In the genomic region with DNA sequence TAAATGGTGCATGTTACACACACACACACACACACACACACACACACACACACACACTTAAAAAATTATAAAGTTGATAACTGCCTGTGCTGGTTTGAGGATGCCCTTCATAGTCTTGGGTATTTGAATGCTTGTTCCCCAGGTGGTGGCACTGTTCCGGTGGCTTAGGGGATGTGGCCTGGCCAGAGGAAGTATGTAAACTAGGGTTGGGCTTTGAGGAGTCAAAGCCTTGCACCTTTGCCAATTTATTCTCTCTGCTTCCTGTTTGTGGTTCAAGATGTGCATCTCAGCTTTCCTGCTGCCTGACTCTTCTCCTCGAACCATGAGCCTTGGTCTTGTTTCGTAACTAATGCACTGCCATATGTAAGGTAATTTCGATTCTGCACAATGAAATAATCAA, we compare ENCODE assay signal across 19 mouse cellular contexts.
DNase-seq lines count a peak whose midpoint lies in the region; ATAC-seq and TF ChIP-seq lines count a peak whose summit lies in the region.
"Had no signal": no experiment of that assay in that cellular context is flagged by ENCODE, and none has a peak within 500 bp of the region (broad histone marks: within the 10 kb centered on the region; RNA-seq: fewer than 3 reads in every experiment).

No protein-coding gene starts in this region.

- H3K27ac ChIP-seq in intestine, postnatal 0 days (ENCODE audit: low read depth, low read length) = no peak overlapping the region
- H3K27ac ChIP-seq in intestine, embryonic 15.5 days = no peak overlapping the region
- H3K27ac ChIP-seq in bone marrow, adult 2 months (ENCODE audit: control insufficient read depth, insufficient read depth, low read depth, low read length, poor library complexity) = no peak overlapping the region
- no peak overlapping the region for H3K27ac ChIP-seq in stomach, postnatal 0 days (replicated peaks)
- H3K27ac ChIP-seq: embryonic facial prominence, embryonic 10.5 days; gastrocnemius, adult 2 months; layer of hippocampus, adult 2 months; midbrain, embryonic 13.5 days had no signal

- no peaks in the 10 kb centered on the region for H3K27me3 ChIP-seq in intestine, postnatal 0 days (replicated peaks; ENCODE audit: control insufficient read depth, insufficient read depth, low read length)
- no peaks in the 10 kb centered on the region for H3K27me3 ChIP-seq in intestine, embryonic 15.5 days (replicated peaks)
- H3K27me3 ChIP-seq in stomach, postnatal 0 days (ENCODE audit: control insufficient read depth, insufficient read depth, low read length) = no peaks in the 10 kb centered on the region
- H3K27me3 ChIP-seq: midbrain, embryonic 13.5 days had no signal

- DNase-seq in 416B (ENCODE audit: low read depth) = peak; percentile 94
- DNase-seq in stomach, postnatal 0 days (ENCODE audit: low spot score) = no peak
- DNase-seq in left cerebral cortex, postnatal 4 days = no peak
- no peak for DNase-seq in spleen, adult 12 weeks (ENCODE audit: low spot score)
- no peak for DNase-seq in urinary bladder, adult 18-20 months (ENCODE audit: low spot score in 2 of 2)
- DNase-seq: adrenal gland, postnatal 36 days; cerebellum, postnatal 25 days; forebrain, postnatal 0 days; gastrocnemius, adult 2 months; lung, postnatal 14 days; right cerebral cortex, postnatal 4 days had no signal

- H3K36me3 ChIP-seq in intestine, postnatal 0 days (ENCODE audit: control insufficient read depth, insufficient read depth) = 0 out of 2 replicates have a peak, but pooled peaks cover 3% of the 10 kb centered on the region
- no peaks in the 10 kb centered on the region for H3K36me3 ChIP-seq in intestine, embryonic 15.5 days
- no peaks in the 10 kb centered on the region for H3K36me3 ChIP-seq in stomach, postnatal 0 days (ENCODE audit: control insufficient read depth, insufficient read depth, low read length)
- H3K36me3 ChIP-seq: midbrain, embryonic 13.5 days had no signal

- WGBS in intestine, postnatal 0 days = 88% methylated on average over 4 of the region's 4 CpGs
- 89% methylated on average over 4 of the region's 4 CpGs for WGBS in intestine, embryonic 15.5 days
- WGBS in bone marrow, adult 2 months = 17% methylated on average over 4 of the region's 4 CpGs
- WGBS in stomach, postnatal 0 days = 90% methylated on average over 4 of the region's 4 CpGs

- no peak overlapping the region for H3K4me3 ChIP-seq in intestine, postnatal 0 days (ENCODE audit: low read depth, low read length)
- H3K4me3 ChIP-seq in intestine, embryonic 15.5 days (replicated peaks) = no peak overlapping the region
- no peak overlapping the region for H3K4me3 ChIP-seq in bone marrow, adult 2 months (replicated peaks; ENCODE audit: control insufficient read depth, low read depth, low read length)
- H3K4me3 ChIP-seq in stomach, postnatal 0 days (ENCODE audit: low read depth, low read length) = no peak overlapping the region
- H3K4me3 ChIP-seq: embryonic facial prominence, embryonic 10.5 days; erythroblast, embryonic 14.5 days; gastrocnemius, adult 2 months; layer of hippocampus, adult 2 months; midbrain, embryonic 13.5 days had no signal

- TF ChIP-seq POLR2A in bone marrow, adult 2 months (IDR thresholded peaks at IDR 0.05; ENCODE audit: borderline replicate concordance, control insufficient read depth, low read depth, low read length) = no peak

- no peak for ATAC-seq in intestine, postnatal 0 days
- no peak for ATAC-seq in intestine, embryonic 15.5 days
- ATAC-seq in stomach, postnatal 0 days (ENCODE audit: low FRiP score, low TSS enrichment) = 0 out of 2 replicates have a peak, but pooled peaks have one; percentile 33
- ATAC-seq: forebrain, postnatal 0 days; midbrain, embryonic 13.5 days had no signal

- intact Hi-C loops in left cerebral cortex, postnatal 4 days (cut with DNase I) = no loop called here

- H3K4me2 ChIP-seq in intestine, postnatal 0 days (replicated peaks; ENCODE audit: low read depth) = no peak overlapping the region
- H3K4me2 ChIP-seq in intestine, embryonic 15.5 days (replicated peaks) = no peak overlapping the region
- no peak overlapping the region for H3K4me2 ChIP-seq in stomach, postnatal 0 days (replicated peaks; ENCODE audit: low read depth)
- H3K4me2 ChIP-seq: liver, embryonic 11.5 days; midbrain, embryonic 13.5 days had no signal

- H3K9me3 ChIP-seq in intestine, postnatal 0 days (ENCODE audit: control insufficient read depth) = no peaks in the 10 kb centered on the region
- no peaks in the 10 kb centered on the region for H3K9me3 ChIP-seq in intestine, embryonic 15.5 days
- no peaks in the 10 kb centered on the region for H3K9me3 ChIP-seq in stomach, postnatal 0 days (ENCODE audit: control insufficient read depth, low read length)
- H3K9me3 ChIP-seq: embryonic facial prominence, embryonic 10.5 days; midbrain, embryonic 13.5 days had no signal

- TF ChIP-seq EP300 in stomach, postnatal 0 days (optimal IDR thresholded peaks at IDR 0.05) = no peak

- H3K9ac ChIP-seq in intestine, postnatal 0 days (ENCODE audit: low read depth, low read length) = no peak overlapping the region
- H3K9ac ChIP-seq in intestine, embryonic 15.5 days = no peak overlapping the region
- H3K9ac ChIP-seq in stomach, postnatal 0 days (ENCODE audit: low read length) = no peak overlapping the region
- H3K9ac ChIP-seq: forebrain, postnatal 0 days; midbrain, embryonic 13.5 days had no signal

- no peaks in the 10 kb centered on the region for H3K4me1 ChIP-seq in intestine, postnatal 0 days (replicated peaks; ENCODE audit: control insufficient read depth, insufficient read depth, low read length)
- peaks cover 14% of the 10 kb centered on the region for H3K4me1 ChIP-seq in intestine, embryonic 15.5 days (replicated peaks)
- no peaks in the 10 kb centered on the region for H3K4me1 ChIP-seq in bone marrow, adult 2 months (ENCODE audit: control insufficient read depth, insufficient read depth, low read length)
- H3K4me1 ChIP-seq in stomach, postnatal 0 days (replicated peaks; ENCODE audit: control insufficient read depth, insufficient read depth) = no peaks in the 10 kb centered on the region

- peak; percentile 30; the same call in 1 of the 2 replicates for TF ChIP-seq CTCF in intestine, postnatal 0 days (IDR thresholded peaks at IDR 0.05; ENCODE audit: low read depth)
- TF ChIP-seq CTCF in bone marrow, adult 2 months (IDR thresholded peaks at IDR 0.05; ENCODE audit: control insufficient read depth, insufficient read depth, low read length) = 0 out of 2 replicates have a peak, but pooled peaks have one; percentile 20
- peak; percentile 37 for TF ChIP-seq CTCF in stomach, postnatal 0 days (IDR thresholded peaks at IDR 0.05; ENCODE audit: low read depth)
